Mouse (Mus musculus) lung, postnatal 0 days (tissue): ENCODE results near the gene Cacna1f.

Source experiments
- CTCF ChIP-seq: IDR thresholded peaks from 2 replicates; pipeline ENCODE4 v1.5.1; 2016; ENCODE audit warnings: antibody characterized with exemption, mild to moderate bottlenecking
- EP300 ChIP-seq: IDR thresholded peaks from 2 replicates; pipeline ENCODE4 v1.6.1; 2016; ENCODE audit warnings: antibody characterized with exemption, mild to moderate bottlenecking, control low read depth

DNA sequence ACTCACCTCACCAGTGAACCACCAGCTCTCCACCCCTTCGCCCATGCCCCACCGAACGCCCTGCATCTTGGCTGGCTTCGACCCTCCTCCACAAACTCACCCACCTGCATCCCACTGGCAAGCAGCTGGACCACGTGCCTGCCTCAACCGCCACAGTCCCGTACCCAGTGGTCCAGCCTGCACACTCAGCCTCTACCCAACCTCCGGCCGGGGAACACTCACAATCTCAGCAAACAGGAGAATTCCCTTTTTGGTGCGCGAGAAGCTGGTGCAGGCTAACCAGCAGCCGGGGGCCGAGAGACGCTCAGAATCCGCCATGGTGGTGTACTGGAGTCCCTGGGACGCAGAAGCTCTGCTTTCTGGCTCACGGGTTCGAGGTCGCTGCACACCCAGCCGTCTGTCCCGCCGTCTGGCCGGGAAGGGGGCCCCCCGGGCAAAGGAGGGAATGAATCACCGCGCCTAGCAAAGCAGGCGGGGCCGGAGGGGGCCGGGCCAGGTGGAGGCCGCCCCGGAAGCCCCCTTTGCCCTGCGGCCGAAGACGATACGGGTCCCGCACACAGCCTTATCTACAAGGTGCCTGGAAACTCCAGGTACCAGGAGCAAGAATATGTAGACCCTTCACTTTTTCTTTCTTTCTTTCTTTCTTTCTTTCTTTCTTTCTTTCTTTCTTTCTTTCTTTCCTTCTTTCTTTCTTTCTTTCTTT is 64.2 kb downstream of the Cacna1f start, which contains the start of gene Plp2:
- TF ChIP-seq CTCF: no peak
- no peak for TF ChIP-seq EP300
